21 mouse cellular contexts compared by ENCODE assay signal in the genomic region with DNA sequence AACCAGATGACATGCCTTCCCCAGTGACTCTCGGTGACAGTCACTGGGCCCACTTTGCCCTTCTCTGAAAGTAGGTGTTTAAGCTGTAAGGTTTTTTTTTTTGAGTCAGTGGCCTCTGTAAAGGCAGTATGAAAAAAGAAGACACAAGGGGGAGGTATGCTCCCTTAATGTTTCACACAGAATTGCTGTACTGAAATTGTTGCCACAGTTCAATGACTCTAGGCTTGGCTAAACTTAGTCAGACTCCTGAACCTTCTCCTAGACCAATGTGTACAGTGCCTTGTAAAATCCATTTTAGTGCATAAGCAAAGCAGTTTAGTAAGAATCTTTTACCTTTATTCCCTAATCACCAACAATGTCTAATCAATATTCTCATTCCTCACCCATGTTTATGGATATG.
"Had no signal": no experiment of that assay in that cellular context is flagged by ENCODE, and none has a peak within 500 bp of the region (broad histone marks: within the 10 kb centered on the region; RNA-seq: fewer than 3 reads in every experiment).

No protein-coding gene starts in this region.

- H3K4me3 ChIP-seq: limb, embryonic 10.5 days; limb, embryonic 13.5 days; liver, embryonic 12.5 days; liver, embryonic 15.5 days; lung, embryonic 15.5 days; midbrain, embryonic 12.5 days; midbrain, embryonic 15.5 days; myocyte; neural tube, embryonic 13.5 days had no signal

- H3K9me3 ChIP-seq: limb, embryonic 10.5 days; limb, embryonic 13.5 days; liver, embryonic 12.5 days; liver, embryonic 15.5 days; lung, embryonic 15.5 days; midbrain, embryonic 12.5 days; midbrain, embryonic 15.5 days; neural tube, embryonic 13.5 days had no signal

- H3K27ac ChIP-seq: limb, embryonic 10.5 days; limb, embryonic 13.5 days; liver, embryonic 12.5 days; liver, embryonic 15.5 days; lung, embryonic 15.5 days; midbrain, embryonic 12.5 days; midbrain, embryonic 15.5 days; neural tube, embryonic 13.5 days had no signal

- H3K27me3 ChIP-seq: liver, embryonic 12.5 days; liver, embryonic 15.5 days; lung, embryonic 15.5 days; midbrain, embryonic 12.5 days; midbrain, embryonic 15.5 days; neural tube, embryonic 13.5 days had no signal

- H3K9ac ChIP-seq: limb, embryonic 13.5 days; liver, embryonic 12.5 days; liver, embryonic 15.5 days; lung, embryonic 15.5 days; midbrain, embryonic 12.5 days; midbrain, embryonic 15.5 days; neural tube, embryonic 13.5 days had no signal

- H3K36me3 ChIP-seq: limb, embryonic 10.5 days; limb, embryonic 13.5 days; liver, embryonic 12.5 days; liver, embryonic 15.5 days; lung, embryonic 15.5 days; midbrain, embryonic 12.5 days; midbrain, embryonic 15.5 days; neural tube, embryonic 13.5 days had no signal

- ATAC-seq: inflammation-experienced regulatory T-cells, adult 6 months; intestine, embryonic 16.5 days; liver, embryonic 12.5 days; midbrain, embryonic 15.5 days had no signal

- H3K4me2 ChIP-seq: limb, embryonic 13.5 days; liver, embryonic 12.5 days; liver, embryonic 15.5 days; lung, embryonic 15.5 days; midbrain, embryonic 12.5 days; midbrain, embryonic 15.5 days; neural tube, embryonic 13.5 days had no signal

- DNase-seq: kidney, adult 18-20 months; layer of hippocampus, adult 9-11 months; liver; lung, adult 18-20 months; lung, postnatal 10 days; lung, postnatal 36 days; right cerebral cortex, postnatal 25 days; thymus, adult 18-20 months; thymus, postnatal 14 days; thymus, postnatal 4 days had no signal

- H3K4me1 ChIP-seq: limb, embryonic 10.5 days; limb, embryonic 13.5 days; liver, embryonic 12.5 days; liver, embryonic 15.5 days; lung, embryonic 15.5 days; midbrain, embryonic 15.5 days; neural tube, embryonic 13.5 days had no signal
